Mouse (Mus musculus): Measurements from ENCODE around the gene Cipc. TPM values are rescaled to one million over a fixed set of nuclear protein-coding genes. Genes with fewer than 3 reads are reported as not detected.

Gene Cipc
- polyA plus RNA-seq (2015; fragmentation: Nextera tagmentation; extraction: Ambion mirVana): 56.6 and 57.8 TPM in 2 replicates

GRCm38 (mm10) chr12:86946862-86947574, at the start of gene Cipc:
Gene Cipc (plus strand): TSS chr12:86947043.
- Histone ChIP-seq H3K4me3 (ENCODE audit: low read depth, low read length) (peak within 1 kb of the TSS; percentile 65), H3K27ac (ENCODE audit: low read length) (peak within 1 kb of the TSS; percentile 100), H3K27me3 (ENCODE audit: control insufficient read depth, insufficient read depth, low read depth, low read length) (no peaks in the 10 kb centered on the region), H3K36me3 (ENCODE audit: control insufficient read depth, insufficient read depth, low read length) (no peaks in the 10 kb centered on the region), H3K4me1 (ENCODE audit: control insufficient read depth, insufficient read depth, low read length) (peaks cover 43% of the 10 kb centered on the region), H3K9ac (ENCODE audit: low read depth, low read length) (peak within 1 kb of the TSS; percentile 89), H3K4me2 (ENCODE audit: low read length) (peak within 1 kb of the TSS; percentile 88), H3K9me3 (replicated peaks; ENCODE audit: control insufficient read depth, low read length, poor library complexity, severe bottlenecking) (no peaks in the 10 kb centered on the region)
- ATAC-seq: peak; percentile 95
- WGBS: under 1% methylated on average over 64 of the region's 64 CpGs

DNA sequence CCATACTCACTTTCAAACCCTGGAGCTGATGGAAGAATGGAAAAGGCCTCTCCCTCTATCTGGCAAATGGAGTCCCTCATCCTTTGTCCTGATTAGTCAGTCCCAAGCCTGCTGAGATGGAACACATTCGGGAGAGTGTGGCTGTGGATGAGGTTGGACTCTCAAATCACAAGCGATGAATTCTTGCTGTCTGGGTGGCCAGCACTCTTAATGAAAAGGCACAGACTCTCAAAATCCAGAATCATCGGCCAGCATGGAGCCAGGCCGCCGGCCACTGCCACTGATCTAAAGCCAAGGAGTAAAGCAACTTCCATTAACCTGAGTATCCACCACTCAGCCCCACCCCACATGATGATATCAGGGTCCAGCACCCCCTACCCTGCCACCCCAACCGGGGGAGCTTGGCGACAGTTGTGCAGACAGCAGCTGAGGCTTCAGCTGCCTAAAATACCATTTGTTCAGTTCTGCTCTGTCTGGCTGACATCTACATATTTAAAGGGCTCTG, 49.0 kb upstream of the Cipc start:
- 18% methylated on average over 7 of the region's 7 CpGs for WGBS
- H3K4me3 ChIP-seq (ENCODE audit: low read depth, low read length): no peak overlapping the region
- peak overlapping the region; percentile 67 for H3K4me2 ChIP-seq (ENCODE audit: low read length)
- H3K36me3 ChIP-seq (ENCODE audit: control insufficient read depth, insufficient read depth, low read length): no peaks in the 10 kb centered on the region
- peak overlapping the region; percentile 65 for H3K9ac ChIP-seq (ENCODE audit: low read depth, low read length)
- no peaks in the 10 kb centered on the region for H3K27me3 ChIP-seq (ENCODE audit: control insufficient read depth, insufficient read depth, low read depth, low read length)
- peak overlapping the region; percentile 98 for H3K27ac ChIP-seq (ENCODE audit: low read length)
- H3K9me3 ChIP-seq (replicated peaks; ENCODE audit: control insufficient read depth, low read length, poor library complexity, severe bottlenecking): no peaks in the 10 kb centered on the region
- peaks cover 57% of the 10 kb centered on the region for H3K4me1 ChIP-seq (ENCODE audit: control insufficient read depth, insufficient read depth, low read length)
- ATAC-seq: no peak

DNA sequence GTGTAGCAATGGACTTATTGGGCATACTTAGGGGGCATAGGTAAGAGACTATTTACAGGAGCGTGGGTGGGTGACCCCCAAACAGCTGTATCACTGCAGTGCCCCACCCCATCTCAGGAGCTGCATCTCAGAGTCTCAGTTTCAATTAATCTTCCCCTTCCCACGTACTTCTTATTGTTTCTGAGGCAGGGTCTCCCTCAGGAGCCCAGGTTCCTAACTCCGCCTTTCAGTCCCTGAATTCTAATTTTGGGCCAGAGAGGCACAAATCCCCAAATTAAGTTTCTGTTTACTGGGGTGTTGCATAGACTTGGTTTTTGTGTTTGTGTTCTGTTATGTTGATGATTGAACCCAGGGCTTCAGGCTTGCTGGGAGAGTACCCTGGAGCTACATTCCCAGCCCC, 48.4 kb upstream of the Cipc start:
- no peaks in the 10 kb centered on the region for H3K27me3 ChIP-seq (ENCODE audit: control insufficient read depth, insufficient read depth, low read depth, low read length)
- no peaks in the 10 kb centered on the region for H3K36me3 ChIP-seq (ENCODE audit: control insufficient read depth, insufficient read depth, low read length)
- peak overlapping the region; percentile 65 for H3K9ac ChIP-seq (ENCODE audit: low read depth, low read length)
- H3K9me3 ChIP-seq (replicated peaks; ENCODE audit: control insufficient read depth, low read length, poor library complexity, severe bottlenecking): no peaks in the 10 kb centered on the region
- no peak overlapping the region for H3K4me2 ChIP-seq (ENCODE audit: low read length)
- peaks cover 51% of the 10 kb centered on the region for H3K4me1 ChIP-seq (ENCODE audit: control insufficient read depth, insufficient read depth, low read length)
- ATAC-seq: no peak
- H3K4me3 ChIP-seq (ENCODE audit: low read depth, low read length): no peak overlapping the region
- 45% methylated on average over 3 of the region's 3 CpGs for WGBS
- peak overlapping the region; percentile 98 for H3K27ac ChIP-seq (ENCODE audit: low read length)

DNA sequence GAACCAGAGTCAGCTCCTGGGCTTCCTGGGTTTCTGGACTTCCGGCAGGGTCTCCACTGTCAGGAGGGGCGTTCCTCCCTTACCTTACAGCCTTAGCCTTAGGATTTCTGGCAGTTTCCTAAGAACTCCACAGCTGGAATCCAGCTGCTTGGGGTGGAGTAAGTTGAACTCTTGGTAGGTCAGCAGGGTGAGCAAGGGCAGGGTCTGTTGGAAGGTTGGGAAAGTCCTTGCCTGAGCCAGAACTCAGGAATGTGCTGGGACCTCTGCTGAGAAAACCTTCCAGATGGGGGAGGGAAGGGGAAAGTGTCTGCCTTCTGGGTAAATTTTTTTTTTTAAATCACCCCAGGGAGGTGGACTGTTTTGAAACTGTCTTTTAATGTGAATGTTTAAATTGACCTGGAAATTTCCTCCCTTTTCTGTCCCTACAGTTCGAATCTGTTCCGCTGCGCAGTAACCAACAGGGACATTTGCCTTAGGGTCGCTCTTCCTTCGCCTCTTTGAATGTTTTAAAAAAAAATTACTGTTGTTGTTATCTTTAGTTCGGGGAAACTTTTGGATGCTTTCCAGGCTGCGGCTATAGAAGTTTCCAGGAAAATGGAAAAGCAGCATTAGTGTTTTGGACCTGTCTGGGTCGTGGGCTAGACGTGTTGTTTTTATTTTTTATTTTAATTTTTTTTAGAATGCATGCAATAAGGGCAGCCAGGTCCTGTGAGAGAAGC, 47.2 kb upstream of the Cipc start:
- Histone ChIP-seq H3K4me1 (ENCODE audit: control insufficient read depth, insufficient read depth, low read length) (peaks cover 46% of the 10 kb centered on the region), H3K27ac (ENCODE audit: low read length) (peak overlapping the region; percentile 23; the same call in 1 of the 2 replicates), H3K27me3 (ENCODE audit: control insufficient read depth, insufficient read depth, low read depth, low read length) (no peaks in the 10 kb centered on the region), H3K4me3 (ENCODE audit: low read depth, low read length) (no peak overlapping the region), H3K36me3 (ENCODE audit: control insufficient read depth, insufficient read depth, low read length) (no peaks in the 10 kb centered on the region), H3K4me2 (ENCODE audit: low read length) (no peak overlapping the region), H3K9me3 (replicated peaks; ENCODE audit: control insufficient read depth, low read length, poor library complexity, severe bottlenecking) (no peaks in the 10 kb centered on the region), H3K9ac (ENCODE audit: low read depth, low read length) (no peak overlapping the region)
- ATAC-seq: no peak
- WGBS: 63% methylated on average over 11 of the region's 11 CpGs

GRCm38 (mm10) chr12:86903828-86904806, 42.7 kb upstream of the Cipc start:
- no peaks in the 10 kb centered on the region for H3K9me3 ChIP-seq (replicated peaks; ENCODE audit: control insufficient read depth, low read length, poor library complexity, severe bottlenecking)
- H3K9ac ChIP-seq (ENCODE audit: low read depth, low read length): no peak overlapping the region
- H3K4me3 ChIP-seq (ENCODE audit: low read depth, low read length): no peak overlapping the region
- no peaks in the 10 kb centered on the region for H3K36me3 ChIP-seq (ENCODE audit: control insufficient read depth, insufficient read depth, low read length)
- peaks cover 10% of the 10 kb centered on the region for H3K4me1 ChIP-seq (ENCODE audit: control insufficient read depth, insufficient read depth, low read length)
- ATAC-seq: no peak
- WGBS: 87% methylated on average over 11 of the region's 11 CpGs
- no peak overlapping the region for H3K4me2 ChIP-seq (ENCODE audit: low read length)
- H3K27me3 ChIP-seq (ENCODE audit: control insufficient read depth, insufficient read depth, low read depth, low read length): no peaks in the 10 kb centered on the region
- H3K27ac ChIP-seq (ENCODE audit: low read length): no peak overlapping the region

DNA sequence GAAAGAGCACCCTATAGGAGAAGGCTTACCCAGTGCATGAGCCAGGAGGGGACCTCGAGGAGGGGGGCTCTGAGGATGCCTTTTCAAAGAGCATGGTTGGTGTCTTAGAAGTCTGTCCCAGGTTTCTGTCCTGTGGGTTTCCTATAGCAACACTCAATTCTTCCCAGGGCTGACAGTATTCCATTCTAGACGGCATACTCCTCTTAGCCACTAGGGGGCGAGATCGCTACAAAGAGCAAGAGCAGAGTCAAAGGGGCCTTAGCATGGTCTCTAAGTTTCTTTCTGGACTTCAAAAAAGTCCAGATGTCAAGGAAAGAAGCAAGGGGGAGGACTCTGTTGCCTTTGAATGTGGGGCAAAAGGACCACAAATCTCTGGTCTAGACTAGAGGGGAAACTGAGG, 41.6 kb upstream of the Cipc start:
- Histone ChIP-seq H3K4me3 (ENCODE audit: low read depth, low read length) (no peak overlapping the region), H3K27me3 (ENCODE audit: control insufficient read depth, insufficient read depth, low read depth, low read length) (no peaks in the 10 kb centered on the region), H3K9me3 (replicated peaks; ENCODE audit: control insufficient read depth, low read length, poor library complexity, severe bottlenecking) (no peaks in the 10 kb centered on the region), H3K9ac (ENCODE audit: low read depth, low read length) (no peak overlapping the region), H3K27ac (ENCODE audit: low read length) (no peak overlapping the region), H3K4me1 (ENCODE audit: control insufficient read depth, insufficient read depth, low read length) (peaks cover 7% of the 10 kb centered on the region), H3K36me3 (ENCODE audit: control insufficient read depth, insufficient read depth, low read length) (no peaks in the 10 kb centered on the region), H3K4me2 (ENCODE audit: low read length) (no peak overlapping the region)
- 11% methylated on average over 4 of the region's 4 CpGs for WGBS
- ATAC-seq: no peak

GRCm38 (mm10) chr12:86905876-86906275, 41.0 kb upstream of the Cipc start:
- H3K27me3 ChIP-seq (ENCODE audit: control insufficient read depth, insufficient read depth, low read depth, low read length): no peaks in the 10 kb centered on the region
- H3K9ac ChIP-seq (ENCODE audit: low read depth, low read length): no peak overlapping the region
- WGBS: 63% methylated on average over 7 of the region's 7 CpGs
- H3K4me1 ChIP-seq (ENCODE audit: control insufficient read depth, insufficient read depth, low read length): peaks cover 10% of the 10 kb centered on the region
- no peak overlapping the region for H3K27ac ChIP-seq (ENCODE audit: low read length)
- H3K4me3 ChIP-seq (ENCODE audit: low read depth, low read length): no peak overlapping the region
- H3K36me3 ChIP-seq (ENCODE audit: control insufficient read depth, insufficient read depth, low read length): no peaks in the 10 kb centered on the region
- no peaks in the 10 kb centered on the region for H3K9me3 ChIP-seq (replicated peaks; ENCODE audit: control insufficient read depth, low read length, poor library complexity, severe bottlenecking)
- H3K4me2 ChIP-seq (ENCODE audit: low read length): no peak overlapping the region
- 0 out of 2 replicates have a peak, but pooled peaks have one; percentile 7 for ATAC-seq

- ATAC-seq: peak; percentile 38; the same call in 1 of the 2 replicates
- Histone ChIP-seq H3K27me3 (ENCODE audit: control insufficient read depth, insufficient read depth, low read depth, low read length) (no peaks in the 10 kb centered on the region), H3K36me3 (ENCODE audit: control insufficient read depth, insufficient read depth, low read length) (no peaks in the 10 kb centered on the region), H3K9ac (ENCODE audit: low read depth, low read length) (no peak overlapping the region), H3K27ac (ENCODE audit: low read length) (no peak overlapping the region), H3K4me1 (ENCODE audit: control insufficient read depth, insufficient read depth, low read length) (peaks cover 13% of the 10 kb centered on the region), H3K4me3 (ENCODE audit: low read depth, low read length) (no peak overlapping the region), H3K4me2 (ENCODE audit: low read length) (no peak overlapping the region), H3K9me3 (replicated peaks; ENCODE audit: control insufficient read depth, low read length, poor library complexity, severe bottlenecking) (no peaks in the 10 kb centered on the region)
- 2% methylated on average over 15 of the region's 15 CpGs for WGBS
These were observed 40.4 kb upstream of the Cipc start for GRCm38 (mm10) chr12:86906395-86906794.

Measured in midbrain, embryonic 16.5 days (tissue).